Mouse (Mus musculus): ENCODE data around the gene Hrh1.
"Not testable (repeated sequence)": the region's sequence is repeated elsewhere in the genome, so short reads cannot be mapped to it uniquely, and the experiment has no call there.

Hrh1 gene

GRCm38 (mm10) chr6:114473541-114473940 lies 75.8 kb downstream of the Hrh1 start:
- no peak for DNase-seq

DNA sequence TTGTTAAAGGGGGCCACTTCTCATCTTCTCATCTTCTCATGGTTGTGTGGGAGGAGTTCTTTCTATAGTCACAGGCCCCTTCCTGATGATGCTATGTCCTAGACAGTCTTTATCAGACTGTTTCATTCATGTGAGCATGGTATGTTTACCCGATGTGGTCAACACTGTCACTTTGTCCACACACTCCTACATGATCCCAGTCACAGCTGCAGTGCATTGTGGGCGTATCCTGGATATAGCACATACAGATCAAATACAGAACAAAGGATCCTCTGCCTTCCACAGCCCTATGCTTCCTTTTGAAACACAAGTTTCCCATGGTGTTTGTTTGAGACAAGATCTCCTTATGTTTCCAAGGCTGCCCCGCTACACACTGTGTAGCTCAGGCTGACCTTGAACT lies 76.3 kb downstream of the Hrh1 start:
- DNase-seq = no peak

DNA sequence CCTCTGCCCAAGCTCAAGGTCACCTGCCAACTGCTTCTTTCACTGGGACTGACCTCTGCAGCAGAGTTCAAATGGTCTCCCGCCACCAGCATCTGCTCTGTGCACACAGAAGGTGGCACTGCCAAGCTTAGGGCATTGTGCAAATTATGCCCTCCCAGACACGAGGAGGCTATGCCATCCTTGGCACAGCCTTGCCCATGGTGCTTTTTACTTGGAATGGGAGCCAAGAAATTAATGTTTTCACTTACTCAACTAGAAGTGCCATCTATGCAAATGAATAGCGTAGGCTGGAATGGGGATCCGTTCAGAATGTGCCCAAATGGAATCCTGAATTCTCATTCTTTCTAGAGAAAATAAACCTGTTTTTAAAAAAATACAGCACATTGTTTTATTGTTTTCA lies 77.2 kb downstream of the Hrh1 start:
- DNase-seq = no peak

- DNase-seq = no peak
Measured at GRCm38 (mm10) chr6:114478771-114479170, 81.0 kb downstream of the Hrh1 start.

- DNase-seq = no peak
Measured at GRCm38 (mm10) chr6:114479644-114480410, 82.1 kb downstream of the Hrh1 start.

- no peak for DNase-seq
Measured at GRCm38 (mm10) chr6:114489371-114489770, 91.6 kb downstream of the Hrh1 start.

DNA sequence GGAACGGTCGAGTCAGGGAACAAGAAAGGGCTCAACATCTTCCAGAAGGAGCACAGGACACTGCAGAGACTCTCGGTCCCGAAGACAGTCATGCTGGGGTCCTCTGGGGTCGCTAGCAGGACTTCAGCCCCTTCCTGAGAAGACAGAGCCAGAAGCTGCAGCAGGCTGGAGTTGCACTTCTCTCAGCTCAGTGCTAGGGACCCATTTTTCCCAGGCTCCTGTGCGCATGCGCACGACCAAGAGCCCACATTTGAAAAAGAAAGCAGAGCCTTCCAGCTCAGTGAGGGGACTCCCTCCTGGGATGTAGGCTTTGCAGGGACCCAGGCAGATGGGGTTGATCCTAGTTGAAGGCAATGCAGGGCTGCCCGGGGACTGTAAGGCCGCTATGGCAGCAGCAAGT lies 94.9 kb downstream of the Hrh1 start:
- DNase-seq = not testable (repeated sequence)

GRCm38 (mm10) chr6:114494987-114495386 lies 97.3 kb downstream of the Hrh1 start:
- DNase-seq = not testable (repeated sequence)

- DNase-seq = not testable (repeated sequence)
Measured at GRCm38 (mm10) chr6:114514038-114514437, 116.3 kb downstream of the Hrh1 start.

- not testable (repeated sequence) for DNase-seq
Measured at GRCm38 (mm10) chr6:114528709-114529108, 131.0 kb downstream of the Hrh1 start.

Data from thymus, postnatal 25 days (tissue).